Mouse (Mus musculus): ENCODE measurements around the gene Atxn7l1.

- TF ChIP-seq POLR2A (IDR thresholded peaks at IDR 0.05; ENCODE audit: low read depth, low read length) (no peak), CTCF (IDR thresholded peaks at IDR 0.05; ENCODE audit: extremely low read depth, insufficient read depth, insufficient read length, insufficient replicate concordance) (no peak)
Observed at GRCm38 (mm10) chr12:33175621-33176554, 28.4 kb downstream of the Atxn7l1 start.

All from spleen, adult 2 months (tissue).